In the genomic region with DNA sequence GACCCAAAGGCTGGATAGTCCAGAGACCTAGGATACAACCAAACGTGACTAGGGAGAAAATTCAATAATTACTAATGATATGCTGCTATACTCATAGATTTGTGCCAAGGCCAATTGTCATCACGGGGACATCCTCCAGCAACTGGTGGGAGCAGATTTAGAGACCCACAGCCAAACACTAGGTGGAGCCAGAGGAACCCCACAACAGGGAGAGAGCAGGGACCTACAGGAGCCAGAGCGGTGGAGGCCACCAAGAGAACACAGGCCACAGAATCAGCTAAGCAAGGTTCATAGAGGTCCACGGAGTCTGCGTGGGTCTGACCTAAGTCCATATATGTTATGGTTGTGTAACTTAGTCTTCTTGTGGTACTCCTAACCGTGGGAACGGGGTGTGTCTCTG, we compare ENCODE assay signal across 17 mouse cellular contexts. TPM values are rescaled to one million over a fixed set of nuclear protein-coding genes. Genes with fewer than 3 reads are reported as not detected.
A peak's percentile ranks its signal among the peaks of the same experiment; 100 is the strongest.
DNase-seq lines count a peak whose midpoint lies in the region; ATAC-seq and TF ChIP-seq lines count a peak whose summit lies in the region.
"Had no signal": no experiment of that assay in that cellular context is flagged by ENCODE, and none has a peak within 500 bp of the region (broad histone marks: within the 10 kb centered on the region; RNA-seq: fewer than 3 reads in every experiment).

No protein-coding gene starts in this region.

- dilution Hi-C loops in CH12.LX (cut with MboI; ENCODE audit: extremely low pct_ligation_motif_present, extremely low pct_unique_long_range_greater_than_20kb, low sequenced_read_pairs), result no loop called here

- ATAC-seq in kidney, postnatal 0 days (replicated peaks; ENCODE audit: low FRiP score, low read depth), result no peak
- 0 out of 2 replicates have a peak, but pooled peaks have one; percentile 33 for ATAC-seq in granulocyte monocyte progenitor cell, adult 5-6 weeks (replicated peaks; ENCODE audit: poor library complexity, severe bottlenecking)
- ATAC-seq: forebrain, embryonic 14.5 days; hindbrain, embryonic 16.5 days; midbrain, embryonic 13.5 days had no signal

- DNase-seq in kidney, postnatal 0 days (ENCODE audit: low spot score), result no peak
- DNase-seq in kidney, postnatal 14 days, result no peak
- DNase-seq in 416B (ENCODE audit: low read depth), result peak; percentile 55
- peak; percentile 62 for DNase-seq in CH12.LX (ENCODE audit: extremely low read depth)
- no peak for DNase-seq in adrenal gland, adult (ENCODE audit: inconsistent age in 2 of 2, low spot score in 1 of 2)
- DNase-seq in limb, embryonic 10.5 days (ENCODE audit: low spot score), result no peak
- DNase-seq: right cerebral cortex, postnatal 4 days; thymus, adult 18-20 months had no signal

- peak; percentile 48 for TF ChIP-seq RAD21 in CH12.LX (IDR thresholded peaks at IDR 0.05; ENCODE audit: low read depth, low read length)

- in situ Hi-C loops in CH12.LX (cut with MboI; ENCODE audit: low pct_ligation_motif_present, low pct_unique_long_range_greater_than_20kb, low sequenced_read_pairs), result loop anchor here (10.0 to 25.0 kb wide), 2 partner anchors 739 to 946 kb away; partner anchors contain the start of gene Cpox

- H3K27me3 ChIP-seq in kidney, postnatal 0 days (ENCODE audit: insufficient read depth, low read length), result no peaks in the 10 kb centered on the region
- no peaks in the 10 kb centered on the region for H3K27me3 ChIP-seq in CH12.LX (replicated peaks)
- no peaks in the 10 kb centered on the region for H3K27me3 ChIP-seq in limb, embryonic 10.5 days (ENCODE audit: low read depth, poor library complexity, severe bottlenecking)
- H3K27me3 ChIP-seq: liver, embryonic 15.5 days; midbrain, embryonic 13.5 days had no signal

- no peak overlapping the region for H3K27ac ChIP-seq in kidney, postnatal 0 days
- no peak overlapping the region for H3K27ac ChIP-seq in CH12.LX (ENCODE audit: insufficient read depth, low read depth)
- H3K27ac ChIP-seq in limb, embryonic 10.5 days, result no peak overlapping the region
- H3K27ac ChIP-seq: embryonic facial prominence, embryonic 10.5 days; liver, embryonic 15.5 days; midbrain, embryonic 13.5 days had no signal

- H3K9ac ChIP-seq in kidney, postnatal 0 days (ENCODE audit: low read depth, low read length), result no peak overlapping the region
- H3K9ac ChIP-seq in CH12.LX (ENCODE audit: insufficient read depth, low read depth), result no peak overlapping the region
- H3K9ac ChIP-seq: liver, embryonic 15.5 days; midbrain, embryonic 13.5 days had no signal

- TF ChIP-seq CTCF in kidney, postnatal 0 days (IDR thresholded peaks at IDR 0.05; ENCODE audit: low read depth), result peak; percentile 49
- TF ChIP-seq CTCF in CH12.LX (conservative IDR thresholded peaks at IDR 0.05 in 1 of 2, IDR thresholded peaks at IDR 0.05 in 1 of 2; ENCODE audit: low read depth in 2 of 2, low read length in 2 of 2), result peak; percentile 49 to 79

- no peaks in the 10 kb centered on the region for H3K36me3 ChIP-seq in kidney, postnatal 0 days (ENCODE audit: insufficient read depth, low read length)
- no peaks in the 10 kb centered on the region for H3K36me3 ChIP-seq in CH12.LX (replicated peaks in 1 of 2; ENCODE audit: control insufficient read depth in 1 of 2, insufficient read depth in 1 of 2, low read length in 1 of 2)
- no peaks in the 10 kb centered on the region for H3K36me3 ChIP-seq in limb, embryonic 10.5 days
- H3K36me3 ChIP-seq: embryonic facial prominence, embryonic 10.5 days; liver, embryonic 15.5 days; midbrain, embryonic 13.5 days had no signal

- H3K9me3 ChIP-seq in kidney, postnatal 0 days (replicated peaks; ENCODE audit: low read length), result no peaks in the 10 kb centered on the region
- H3K9me3 ChIP-seq in CH12.LX (replicated peaks; ENCODE audit: low read length), result no peaks in the 10 kb centered on the region
- H3K9me3 ChIP-seq in limb, embryonic 10.5 days (replicated peaks), result no peaks in the 10 kb centered on the region
- H3K9me3 ChIP-seq: embryonic facial prominence, embryonic 10.5 days; liver, embryonic 15.5 days; midbrain, embryonic 13.5 days had no signal

- no peak overlapping the region for H3K4me2 ChIP-seq in kidney, postnatal 0 days (ENCODE audit: low read length)
- no peak overlapping the region for H3K4me2 ChIP-seq in CH12.LX (ENCODE audit: insufficient read depth, low read depth, poor library complexity, severe bottlenecking)
- H3K4me2 ChIP-seq: liver, embryonic 15.5 days; midbrain, embryonic 13.5 days had no signal

- no peak overlapping the region for H3K4me3 ChIP-seq in kidney, postnatal 0 days (replicated peaks; ENCODE audit: low read depth, low read length)
- H3K4me3 ChIP-seq in CH12.LX (replicated peaks in 1 of 3; ENCODE audit: low read depth in 2 of 3, low read length in 2 of 3, poor library complexity in 1 of 3), result no peak overlapping the region
- H3K4me3 ChIP-seq in limb, embryonic 10.5 days, result no peak overlapping the region
- H3K4me3 ChIP-seq: embryonic facial prominence, embryonic 10.5 days; liver, embryonic 15.5 days; midbrain, embryonic 13.5 days had no signal

- TF ChIP-seq POLR2A in CH12.LX (IDR thresholded peaks at IDR 0.05; ENCODE audit: low read depth, low read length), result no peak

- H3K79me2 ChIP-seq in CH12.LX (replicated peaks; ENCODE audit: control insufficient read depth, extremely low read depth, insufficient read depth, poor library complexity, severe bottlenecking), result no peaks in the 10 kb centered on the region

- H3K4me1 ChIP-seq in kidney, postnatal 0 days (replicated peaks; ENCODE audit: insufficient read depth, low read length), result no peaks in the 10 kb centered on the region
- peaks cover 0 to 4% of the 10 kb centered on the region in 2 experiments; a peak in 1 of 4 replicates for H3K4me1 ChIP-seq in CH12.LX (ENCODE audit: control insufficient read depth in 1 of 2, insufficient read depth in 2 of 2)
- H3K4me1 ChIP-seq in limb, embryonic 10.5 days, result no peaks in the 10 kb centered on the region
- H3K4me1 ChIP-seq: embryonic facial prominence, embryonic 10.5 days; liver, embryonic 15.5 days; midbrain, embryonic 13.5 days had no signal

- WGBS in kidney, postnatal 0 days, result 72% methylated on average over 7 of the region's 7 CpGs
- WGBS in limb, embryonic 10.5 days, result 81% methylated on average over 7 of the region's 7 CpGs

- TF ChIP-seq EP300 in CH12.LX (IDR thresholded peaks at IDR 0.05; ENCODE audit: low read length), result no peak

TF ChIP-seq in CH12.LX, 34 proteins besides CTCF, POLR2A, EP300 and RAD21:
- TF ChIP-seq NELFE (IDR thresholded peaks at IDR 0.05; ENCODE audit: low read depth, low read length) (peak; percentile 18; the same call in 1 of the 2 replicates), SMC3 (IDR thresholded peaks at IDR 0.05; ENCODE audit: low read depth, low read length) (peak; percentile 46), E2F4 (IDR thresholded peaks at IDR 0.05; ENCODE audit: insufficient replicate concordance, low read depth, low read length) (no peak)
TF ChIP-seq in CH12.LX: peak in this region for 2.

RNA-seq across cellular contexts. Expression of gene Gabrr3, which starts 6.0 kb away (rescaled TPM):
- polyA plus RNA-seq in kidney, postnatal 0 days (2015; fragmentation: Nextera tagmentation; extraction: Ambion mirVana), result not detected in 2 replicates
- total RNA-seq in CH12.LX (2012; rRNA removed) (not detected in 2 replicates), CH12.LX (2014; rRNA removed) (not detected in 2 replicates)
- not detected in 2 replicates for polyA plus RNA-seq in CH12.LX (2012; ENCODE audit: insufficient read length, low read depth)
- not detected in 2 replicates for total RNA-seq in granulocyte monocyte progenitor cell, adult 5-6 weeks (2014; fragmentation: Nextera tagmentation)
- not detected in 2 replicates for total RNA-seq in granulocyte monocyte progenitor cell, adult 5-6 weeks (2017)
- polyA plus RNA-seq in limb, embryonic 10.5 days (2016; fragmentation: Nextera tagmentation; extraction: Ambion mirVana), result 0.11 and 0.19 TPM in 2 replicates
- total RNA-seq: layer of hippocampus, postnatal 14 days; neutrophil, adult 5-6 weeks had no signal
- polyA plus RNA-seq: forebrain, embryonic 14.5 days; hindbrain, embryonic 16.5 days; liver, embryonic 15.5 days had no signal

RNA-seq across cellular contexts. Expression of gene Olfr209, which starts 37.3 kb away (rescaled TPM):
- not detected in 2 replicates for polyA plus RNA-seq in kidney, postnatal 0 days (2015; fragmentation: Nextera tagmentation; extraction: Ambion mirVana)
- total RNA-seq in CH12.LX (2012; rRNA removed), result not detected in 2 replicates
- total RNA-seq in CH12.LX (2014; rRNA removed), result not detected in 2 replicates
- not detected in 2 replicates for polyA plus RNA-seq in CH12.LX (2012; ENCODE audit: insufficient read length, low read depth)
- total RNA-seq in granulocyte monocyte progenitor cell, adult 5-6 weeks (2014; fragmentation: Nextera tagmentation), result not detected in 2 replicates
- total RNA-seq in granulocyte monocyte progenitor cell, adult 5-6 weeks (2017), result not detected in 2 replicates
- polyA plus RNA-seq in limb, embryonic 10.5 days (2016; fragmentation: Nextera tagmentation; extraction: Ambion mirVana), result not detected in 2 replicates
- total RNA-seq: heart, adult 8-10 months; layer of hippocampus, postnatal 14 days; neutrophil, adult 5-6 weeks had no signal
- polyA plus RNA-seq: embryonic facial prominence, embryonic 10.5 days; forebrain, embryonic 14.5 days; hindbrain, embryonic 16.5 days; liver, embryonic 15.5 days; midbrain, embryonic 13.5 days had no signal

RNA-seq across cellular contexts. Expression of gene Olfr206, which starts 52.1 kb away (rescaled TPM):
- not detected in 2 replicates for polyA plus RNA-seq in kidney, postnatal 0 days (2015; fragmentation: Nextera tagmentation; extraction: Ambion mirVana)
- total RNA-seq in CH12.LX (2012; rRNA removed) (not detected in 2 replicates), CH12.LX (2014; rRNA removed) (not detected in 2 replicates)
- polyA plus RNA-seq in CH12.LX (2012; ENCODE audit: insufficient read length, low read depth), result not detected in 2 replicates
- total RNA-seq in granulocyte monocyte progenitor cell, adult 5-6 weeks (2014; fragmentation: Nextera tagmentation), result not detected in 2 replicates
- total RNA-seq in granulocyte monocyte progenitor cell, adult 5-6 weeks (2017), result not detected in 2 replicates
- not detected in 2 replicates for polyA plus RNA-seq in limb, embryonic 10.5 days (2016; fragmentation: Nextera tagmentation; extraction: Ambion mirVana)
- total RNA-seq: heart, adult 8-10 months; layer of hippocampus, postnatal 14 days had no signal
- polyA plus RNA-seq: embryonic facial prominence, embryonic 10.5 days; forebrain, embryonic 14.5 days; hindbrain, embryonic 16.5 days; liver, embryonic 15.5 days; midbrain, embryonic 13.5 days had no signal

Comparison
In these comparisons a context has a peak if more than half of its experiments do, and no peak if none do; other contexts are left out.
1. DNase-seq: peak in 416B (single experiment) and CH12.LX (single experiment); none in kidney, postnatal 0 days (single experiment), kidney, postnatal 14 days (single experiment), adrenal gland, adult (0 of 2) and limb, embryonic 10.5 days (single experiment).